Mouse (Mus musculus): Measurements from ENCODE around the gene Fbxl15.

Gene Fbxl15

GRCm38 (mm10) chr19:46308706-46309435, 19.1 kb upstream of the Fbxl15 start:
- peak; percentile 78 to 82 for DNase-seq

DNA sequence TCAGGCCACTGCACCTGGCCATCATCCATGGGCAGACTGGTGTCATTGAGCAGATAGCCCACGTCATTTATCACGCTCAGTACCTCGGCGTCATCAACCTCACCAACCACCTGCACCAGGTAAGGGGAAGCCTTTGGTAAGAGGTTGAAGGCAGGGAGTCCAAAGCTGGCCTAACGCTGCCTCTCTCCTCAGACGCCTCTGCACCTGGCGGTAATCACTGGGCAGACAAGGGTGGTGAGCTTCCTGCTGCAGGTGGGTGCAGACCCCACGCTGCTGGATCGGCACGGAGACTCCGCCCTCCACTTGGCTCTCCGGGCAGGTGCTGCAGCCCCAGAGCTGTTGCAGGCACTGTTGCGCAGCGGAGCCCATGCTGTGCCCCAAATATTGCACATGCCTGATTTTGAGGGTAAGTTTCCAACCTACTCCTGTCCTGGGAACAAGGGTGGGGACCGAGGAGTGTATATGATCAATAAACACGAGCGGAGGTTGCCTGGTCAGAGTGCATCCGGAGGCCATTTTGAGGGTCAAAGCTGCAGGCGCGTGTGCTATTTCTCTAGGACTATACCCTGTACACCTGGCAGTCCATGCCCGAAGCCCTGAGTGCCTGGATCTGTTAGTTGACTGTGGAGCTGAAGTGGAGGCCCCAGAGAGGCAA, 18.2 kb upstream of the Fbxl15 start:
- peak in 1 of 2 experiments; percentile 5 for DNase-seq

DNA sequence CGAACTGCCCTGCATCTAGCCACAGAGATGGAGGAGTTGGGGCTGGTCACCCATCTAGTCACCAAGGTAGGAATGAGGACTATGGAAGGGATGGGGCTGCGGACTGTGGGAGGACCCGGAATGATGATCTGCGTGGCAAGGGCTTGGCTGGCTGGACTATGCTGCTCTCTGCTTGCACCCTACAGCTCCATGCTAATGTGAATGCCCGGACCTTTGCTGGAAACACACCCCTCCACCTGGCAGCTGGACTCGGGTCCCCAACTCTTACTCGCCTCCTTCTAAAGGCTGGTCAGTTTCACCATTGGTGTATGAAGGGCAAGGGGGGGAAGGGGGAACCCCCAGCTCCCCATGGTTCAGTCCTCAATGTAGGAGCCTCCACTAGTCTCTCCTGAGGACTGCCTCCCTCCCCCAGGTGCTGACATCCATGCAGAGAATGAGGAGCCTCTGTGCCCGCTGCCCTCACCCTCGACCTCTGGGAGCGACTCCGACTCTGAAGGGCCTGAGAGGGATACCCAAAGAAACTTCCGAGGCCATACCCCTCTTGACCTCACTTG, 17.6 kb upstream of the Fbxl15 start:
- peak in 1 of 2 experiments; percentile 4 for DNase-seq

- no peak for DNase-seq
Observed at GRCm38 (mm10) chr19:46311341-46311740, 16.6 kb upstream of the Fbxl15 start.

- no peak for DNase-seq
Observed at GRCm38 (mm10) chr19:46312566-46312965, 15.4 kb upstream of the Fbxl15 start.

DNA sequence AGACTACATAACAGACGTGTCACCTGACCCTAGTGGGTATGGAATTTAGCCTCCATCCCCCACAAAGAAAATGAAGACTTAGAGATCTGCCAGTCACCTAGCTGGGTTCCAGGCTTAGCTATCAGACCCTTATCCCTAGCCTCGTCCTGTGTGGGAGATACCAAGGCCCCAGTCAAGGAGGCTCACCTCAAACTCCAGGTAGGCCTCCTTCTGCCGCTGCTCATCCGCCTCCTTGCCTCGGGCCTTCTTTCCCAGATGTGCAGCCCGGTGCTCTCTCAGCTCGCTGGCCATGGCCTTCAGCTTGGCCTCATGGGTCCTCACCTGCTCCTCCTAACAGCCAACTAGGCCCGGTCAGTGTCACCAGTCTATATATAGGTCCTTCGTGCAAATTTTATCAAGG, 14.9 kb upstream of the Fbxl15 start:
- no peak for DNase-seq

DNA sequence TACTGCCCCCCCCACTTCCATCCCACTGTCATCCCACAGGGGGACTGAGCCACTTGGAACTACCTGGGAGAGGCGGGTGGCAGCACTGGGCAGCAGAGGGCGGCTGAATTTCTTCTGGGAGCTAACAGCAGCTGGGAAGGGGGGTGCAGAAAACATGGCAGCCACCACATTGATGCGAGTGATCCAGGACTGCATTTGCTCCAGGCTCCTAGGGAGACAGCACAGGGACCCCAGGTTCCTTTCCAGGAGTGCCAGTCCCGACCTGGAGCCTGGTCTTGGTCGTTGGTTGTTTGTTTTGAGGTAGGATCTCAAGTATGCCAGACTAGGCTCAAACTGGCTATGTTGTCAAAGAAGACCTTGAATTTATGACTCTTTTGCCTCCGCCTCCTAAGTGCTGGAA, 14.4 kb upstream of the Fbxl15 start:
- peak in 1 of 2 experiments; percentile 3 for DNase-seq

GRCm38 (mm10) chr19:46314151-46314601, 13.8 kb upstream of the Fbxl15 start:
- peak; percentile 29 to 45 for DNase-seq

GRCm38 (mm10) chr19:46314872-46315742, 12.9 kb upstream of the Fbxl15 start:
- peak in 1 of 2 experiments; percentile 9 for DNase-seq

- DNase-seq = no peak
Observed at GRCm38 (mm10) chr19:46315752-46316610, 12.0 kb upstream of the Fbxl15 start.

DNA sequence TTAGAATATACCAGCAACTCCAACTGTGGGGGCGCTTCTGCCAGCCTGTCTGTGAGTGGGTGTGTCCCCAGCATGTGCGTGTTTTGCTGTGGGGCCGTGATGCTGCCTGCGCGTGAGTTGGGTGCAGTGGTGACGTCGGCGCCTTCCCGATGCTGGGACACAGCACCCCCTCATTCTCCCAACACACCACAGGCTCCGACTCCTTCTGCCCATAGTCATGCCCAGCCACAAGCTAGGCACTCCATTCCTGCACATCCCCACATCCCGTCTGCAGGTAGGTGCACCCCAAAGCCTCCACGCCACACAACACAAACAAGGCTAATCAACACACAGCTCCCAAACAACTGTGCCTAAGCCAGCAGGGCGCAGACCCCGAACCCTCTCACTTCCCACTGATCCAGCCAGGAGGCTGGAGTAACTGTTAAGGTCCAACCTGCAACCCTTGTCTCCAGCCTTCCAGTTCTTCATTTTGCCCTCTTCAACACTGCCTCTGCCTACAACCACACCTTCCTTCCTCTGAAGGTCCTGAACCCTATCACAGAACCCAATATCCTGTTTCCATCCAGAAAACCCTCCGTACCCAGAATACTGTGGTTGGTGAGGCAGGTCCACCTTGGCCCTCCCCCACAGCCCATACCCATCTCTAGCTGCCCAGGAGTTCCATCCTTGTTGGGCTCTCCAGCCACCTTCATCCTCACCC, 11.0 kb upstream of the Fbxl15 start:
- DNase-seq = peak in 1 of 2 experiments; percentile 5

DNA sequence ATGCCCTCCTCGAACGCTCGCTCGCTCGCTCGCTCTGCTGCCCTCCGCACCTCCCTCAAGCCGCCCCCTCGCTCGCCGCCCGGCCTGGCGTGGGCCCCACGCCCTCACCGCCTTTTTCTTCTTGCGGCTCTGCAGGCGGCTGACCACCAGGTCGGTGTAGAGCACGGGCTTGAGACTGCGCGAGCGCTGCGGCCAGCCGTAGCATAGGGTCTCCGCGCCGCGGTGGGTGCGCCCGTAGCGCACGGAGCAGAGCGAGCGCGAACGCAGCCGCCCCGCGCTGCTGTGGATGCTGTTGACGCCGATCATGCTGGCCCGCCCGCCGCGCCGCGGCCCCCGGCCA, 10.5 kb upstream of the Fbxl15 start:
- no peak for DNase-seq

DNA sequence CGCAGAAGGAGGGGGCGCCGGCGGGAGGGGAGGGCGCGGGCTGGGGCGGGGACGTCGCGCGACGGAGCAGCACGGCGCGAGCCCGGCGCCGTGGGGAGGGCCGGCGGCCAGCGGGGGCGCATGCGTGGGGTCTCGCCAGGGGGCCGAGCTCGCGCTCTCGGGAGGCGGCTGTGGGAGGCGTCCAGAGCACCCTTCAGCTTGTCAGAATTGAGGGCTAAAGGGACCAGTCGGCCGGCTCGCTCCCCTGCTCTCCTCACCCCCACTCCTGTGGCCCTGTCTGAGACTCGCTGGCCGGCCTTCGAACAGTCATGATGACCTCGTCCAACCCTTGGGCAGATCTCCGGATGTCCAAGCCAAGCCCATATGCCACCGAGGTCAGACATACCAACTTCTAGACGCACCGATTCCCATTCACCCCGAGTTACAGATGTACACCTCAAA, 9.9 kb upstream of the Fbxl15 start:
- peak in 1 of 2 experiments; percentile 4 for DNase-seq

GRCm38 (mm10) chr19:46318586-46319378, 9.2 kb upstream of the Fbxl15 start:
- peak; percentile 67 to 75 for DNase-seq

DNA sequence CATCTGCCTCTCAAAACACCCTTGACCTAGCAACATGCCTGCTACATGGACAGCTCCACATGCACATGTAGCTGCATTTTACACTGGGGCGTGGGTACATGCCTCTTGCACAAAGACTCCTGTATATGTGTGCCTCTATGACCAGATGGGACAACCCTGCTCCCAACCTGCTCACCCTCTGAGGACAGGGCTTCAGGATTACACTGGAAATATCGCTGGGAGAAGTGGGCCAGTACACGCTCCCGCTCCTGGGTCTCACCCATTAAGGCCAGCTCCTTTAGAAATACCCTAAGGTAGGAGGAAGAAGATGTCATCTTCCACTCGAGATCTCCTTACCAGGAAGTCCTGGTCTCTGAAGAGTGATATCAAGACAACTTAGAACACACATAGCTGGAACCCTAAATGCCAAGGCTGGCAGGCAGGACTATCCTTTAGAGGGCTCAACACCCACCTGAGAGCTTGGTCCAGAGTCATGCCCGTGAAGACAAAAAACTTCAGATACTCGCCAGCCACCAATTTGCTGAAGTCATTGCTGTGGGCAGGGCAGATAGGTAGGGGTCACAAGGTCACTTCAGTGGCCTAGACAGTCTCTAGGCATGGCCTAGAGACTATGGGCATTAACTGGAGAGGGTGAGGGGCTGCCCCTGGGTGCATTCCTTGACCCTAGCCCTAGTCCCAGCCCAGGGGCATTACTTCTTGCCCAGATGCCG, 7.8 kb upstream of the Fbxl15 start:
- DNase-seq = no peak

GRCm38 (mm10) chr19:46321101-46321943, 6.7 kb upstream of the Fbxl15 start:
- DNase-seq = no peak

GRCm38 (mm10) chr19:46322144-46322995, 5.6 kb upstream of the Fbxl15 start:
- DNase-seq = no peak

All from lung, adult 18-20 months (tissue).